Mouse (Mus musculus): ENCODE results near the gene Vcl. TPM values are rescaled to one million over a fixed set of nuclear protein-coding genes. Genes with fewer than 3 reads are reported as not detected.

The Vcl gene
- polyA plus RNA-seq, 1 experiment = 14.7 TPM

GRCm38 (mm10) chr14:21018977-21019376 is 89.8 kb downstream of the Vcl start:
- H3K4me3 ChIP-seq (ENCODE audit: control insufficient read depth, insufficient read depth, low read length) = no peak overlapping the region
- no peak overlapping the region for H3K27ac ChIP-seq (ENCODE audit: control insufficient read depth, insufficient read depth, low read length)
- no peaks in the 10 kb centered on the region for H3K27me3 ChIP-seq (ENCODE audit: control insufficient read depth, insufficient read depth, low read length)
- no peaks in the 10 kb centered on the region for H3K4me1 ChIP-seq (replicated peaks; ENCODE audit: control insufficient read depth, insufficient read depth, low read length)
- WGBS = 60% methylated on average over 3 of the region's 3 CpGs
- TF ChIP-seq CTCF (IDR thresholded peaks at IDR 0.05; ENCODE audit: borderline replicate concordance, control insufficient read depth, extremely low read depth, insufficient read depth, low read length, poor library complexity) (no peak), POLR2A (IDR thresholded peaks at IDR 0.05; ENCODE audit: control insufficient read depth, extremely low read depth, insufficient read depth, low read length, poor library complexity) (no peak)
- H3K36me3 ChIP-seq (ENCODE audit: control insufficient read depth, insufficient read depth, low read length) = no peaks in the 10 kb centered on the region
- DNase-seq = peak; percentile 22

GRCm38 (mm10) chr14:21020435-21020834 is 91.2 kb downstream of the Vcl start:
- Histone ChIP-seq H3K4me1 (replicated peaks; ENCODE audit: control insufficient read depth, insufficient read depth, low read length) (no peaks in the 10 kb centered on the region), H3K27ac (ENCODE audit: control insufficient read depth, insufficient read depth, low read length) (no peak overlapping the region), H3K4me3 (ENCODE audit: control insufficient read depth, insufficient read depth, low read length) (no peak overlapping the region), H3K27me3 (ENCODE audit: control insufficient read depth, insufficient read depth, low read length) (no peaks in the 10 kb centered on the region), H3K36me3 (ENCODE audit: control insufficient read depth, insufficient read depth, low read length) (no peaks in the 10 kb centered on the region)
- DNase-seq = no peak
- 94% methylated on average over 8 of the region's 8 CpGs for WGBS
- no peak for TF ChIP-seq CTCF (IDR thresholded peaks at IDR 0.05; ENCODE audit: borderline replicate concordance, control insufficient read depth, extremely low read depth, insufficient read depth, low read length, poor library complexity)
- no peak for TF ChIP-seq POLR2A (IDR thresholded peaks at IDR 0.05; ENCODE audit: control insufficient read depth, extremely low read depth, insufficient read depth, low read length, poor library complexity)

GRCm38 (mm10) chr14:21027542-21027941 is 98.3 kb downstream of the Vcl start:
- H3K36me3 ChIP-seq (ENCODE audit: control insufficient read depth, insufficient read depth, low read length) = no peaks in the 10 kb centered on the region
- TF ChIP-seq POLR2A (IDR thresholded peaks at IDR 0.05; ENCODE audit: control insufficient read depth, extremely low read depth, insufficient read depth, low read length, poor library complexity) (no peak), CTCF (IDR thresholded peaks at IDR 0.05; ENCODE audit: borderline replicate concordance, control insufficient read depth, extremely low read depth, insufficient read depth, low read length, poor library complexity) (no peak)
- H3K27ac ChIP-seq (ENCODE audit: control insufficient read depth, insufficient read depth, low read length) = no peak overlapping the region
- H3K27me3 ChIP-seq (ENCODE audit: control insufficient read depth, insufficient read depth, low read length) = no peaks in the 10 kb centered on the region
- H3K4me1 ChIP-seq (replicated peaks; ENCODE audit: control insufficient read depth, insufficient read depth, low read length) = peaks cover 4% of the 10 kb centered on the region
- no peak for DNase-seq
- no peak overlapping the region for H3K4me3 ChIP-seq (ENCODE audit: control insufficient read depth, insufficient read depth, low read length)

DNA sequence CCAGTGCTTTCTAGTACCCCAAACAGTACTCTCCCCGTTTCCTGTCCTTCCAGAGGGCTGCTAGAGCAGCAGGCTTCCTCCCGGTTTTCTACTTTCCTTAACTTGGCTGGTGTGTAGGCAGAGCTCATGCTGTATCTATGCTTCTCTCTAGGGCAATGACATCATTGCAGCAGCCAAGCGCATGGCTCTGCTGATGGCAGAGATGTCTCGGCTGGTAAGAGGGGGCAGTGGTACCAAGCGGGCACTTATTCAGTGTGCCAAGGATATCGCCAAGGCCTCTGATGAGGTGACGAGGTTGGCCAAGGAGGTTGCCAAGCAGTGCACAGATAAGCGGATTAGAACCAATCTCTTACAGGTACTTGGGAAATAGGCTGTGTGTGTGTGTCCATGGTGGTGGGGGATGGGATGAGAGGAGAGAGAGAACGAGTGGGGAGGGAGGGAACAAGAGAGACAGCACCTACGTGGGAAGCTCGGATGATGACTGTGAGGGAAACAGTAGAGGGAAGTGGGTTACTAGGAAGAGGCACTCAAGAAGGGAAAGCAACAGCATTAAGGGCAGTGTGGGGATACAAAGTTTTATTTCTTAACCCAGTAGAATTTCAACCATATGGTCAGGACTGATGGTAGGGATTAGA is 99.9 kb downstream of the Vcl start:
- DNase-seq = no peak
- TF ChIP-seq CTCF (IDR thresholded peaks at IDR 0.05; ENCODE audit: borderline replicate concordance, control insufficient read depth, extremely low read depth, insufficient read depth, low read length, poor library complexity) = no peak
- no peak for TF ChIP-seq POLR2A (IDR thresholded peaks at IDR 0.05; ENCODE audit: control insufficient read depth, extremely low read depth, insufficient read depth, low read length, poor library complexity)
- no peak overlapping the region for H3K4me3 ChIP-seq (ENCODE audit: control insufficient read depth, insufficient read depth, low read length)
- WGBS = 97% methylated on average over 11 of the region's 11 CpGs
- H3K4me1 ChIP-seq (replicated peaks; ENCODE audit: control insufficient read depth, insufficient read depth, low read length) = peaks cover 4% of the 10 kb centered on the region
- H3K36me3 ChIP-seq (ENCODE audit: control insufficient read depth, insufficient read depth, low read length) = no peaks in the 10 kb centered on the region
- no peaks in the 10 kb centered on the region for H3K27me3 ChIP-seq (ENCODE audit: control insufficient read depth, insufficient read depth, low read length)
- no peak overlapping the region for H3K27ac ChIP-seq (ENCODE audit: control insufficient read depth, insufficient read depth, low read length)

DNA sequence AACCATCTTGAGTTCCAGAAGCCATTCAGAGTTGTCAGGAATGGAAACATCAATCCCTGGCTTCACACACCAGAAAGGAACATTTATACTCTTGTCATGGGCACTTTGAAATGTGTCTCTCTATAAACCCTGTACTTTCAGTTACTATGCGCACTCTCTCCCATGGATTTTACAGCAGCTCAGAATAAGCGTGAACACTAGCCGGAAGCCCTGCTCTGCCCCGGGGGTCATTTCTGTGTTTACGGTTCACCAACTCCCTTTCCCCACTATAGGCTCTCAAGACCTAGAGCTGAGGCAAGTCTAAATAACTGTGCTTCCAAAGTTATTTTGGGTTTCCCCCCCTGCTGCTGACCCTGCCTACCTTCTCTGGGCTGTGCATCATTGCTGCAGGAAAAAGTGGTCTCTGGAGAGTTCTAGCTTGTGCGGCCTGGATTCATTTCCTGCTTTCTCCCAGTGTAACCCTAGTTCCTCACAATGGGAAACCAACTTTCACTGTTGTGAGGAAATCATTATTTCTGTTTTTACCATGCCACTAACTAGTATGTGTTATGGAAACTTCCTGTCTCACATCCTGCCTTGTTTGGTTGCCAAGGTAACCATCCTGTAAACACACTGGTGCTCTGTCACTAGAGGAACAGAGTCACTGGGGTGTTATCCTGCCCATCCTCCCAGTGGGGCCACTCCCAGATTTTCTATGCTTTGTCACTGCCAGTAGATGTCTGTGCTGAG is 102.7 kb downstream of the Vcl start:
- peak; percentile 24 for DNase-seq
- Histone ChIP-seq H3K4me3 (ENCODE audit: control insufficient read depth, insufficient read depth, low read length) (no peak overlapping the region), H3K27ac (ENCODE audit: control insufficient read depth, insufficient read depth, low read length) (peak overlapping the region; percentile 40; the same call in 1 of the 2 replicates), H3K36me3 (ENCODE audit: control insufficient read depth, insufficient read depth, low read length) (peaks cover 11% of the 10 kb centered on the region), H3K4me1 (replicated peaks; ENCODE audit: control insufficient read depth, insufficient read depth, low read length) (peaks cover 7% of the 10 kb centered on the region), H3K27me3 (ENCODE audit: control insufficient read depth, insufficient read depth, low read length) (no peaks in the 10 kb centered on the region)
- no peak for TF ChIP-seq POLR2A (IDR thresholded peaks at IDR 0.05; ENCODE audit: control insufficient read depth, extremely low read depth, insufficient read depth, low read length, poor library complexity)
- no peak for TF ChIP-seq CTCF (IDR thresholded peaks at IDR 0.05; ENCODE audit: borderline replicate concordance, control insufficient read depth, extremely low read depth, insufficient read depth, low read length, poor library complexity)
- WGBS = 80% methylated on average over 6 of the region's 6 CpGs

GRCm38 (mm10) chr14:21034271-21034670 is 105.1 kb downstream of the Vcl start:
- Histone ChIP-seq H3K4me1 (replicated peaks; ENCODE audit: control insufficient read depth, insufficient read depth, low read length) (peaks cover 7% of the 10 kb centered on the region), H3K4me3 (ENCODE audit: control insufficient read depth, insufficient read depth, low read length) (no peak overlapping the region), H3K27me3 (ENCODE audit: control insufficient read depth, insufficient read depth, low read length) (no peaks in the 10 kb centered on the region), H3K36me3 (ENCODE audit: control insufficient read depth, insufficient read depth, low read length) (peaks cover 30% of the 10 kb centered on the region), H3K27ac (ENCODE audit: control insufficient read depth, insufficient read depth, low read length) (no peak overlapping the region; the same call in 1 of the 2 replicates)
- DNase-seq = no peak
- TF ChIP-seq CTCF (IDR thresholded peaks at IDR 0.05; ENCODE audit: borderline replicate concordance, control insufficient read depth, extremely low read depth, insufficient read depth, low read length, poor library complexity) = no peak
- no peak for TF ChIP-seq POLR2A (IDR thresholded peaks at IDR 0.05; ENCODE audit: control insufficient read depth, extremely low read depth, insufficient read depth, low read length, poor library complexity)
- 69% methylated on average over 4 of the region's 4 CpGs for WGBS
